Mouse (Mus musculus) bone marrow macrophage, adult 2 months (primary cell): ENCODE results near the gene Sirt1.

ENCODE experiments used
- CTCF ChIP-seq: IDR thresholded peaks from 2 replicates; pipeline ENCODE4 v1.5.1; 2012; ENCODE audit warnings: low read depth, mild to moderate bottlenecking, low read length, moderate library complexity
- POLR2A ChIP-seq: IDR thresholded peaks from 2 replicates; pipeline ENCODE4 v1.6.1; 2012; ENCODE audit warnings: mild to moderate bottlenecking, low read depth, low read length, borderline replicate concordance

GRCm38 (mm10) chr10:63282417-63282816 lies 99.1 kb downstream of the Sirt1 start:
- no peak for TF ChIP-seq CTCF
- TF ChIP-seq POLR2A = no peak
